Mouse (Mus musculus) spleen, adult 12 weeks (tissue): Measurements from ENCODE around the gene Ilf3.
"Not testable (repeated sequence)": the region's sequence is repeated elsewhere in the genome, so short reads cannot be mapped to it uniquely, and the experiment has no call there.

Experiments used
- DNase-seq: peaks from one replicate; pipeline ENCODE4 v3.0.0; 2022; ENCODE audit warnings: low spot score

The Ilf3 gene

GRCm38 (mm10) chr9:21367357-21368111 lies at the start of gene Ilf3:
Ilf3 (plus strand) TSS chr9:21367871.
- DNase-seq = peak; percentile 99

GRCm38 (mm10) chr9:21318792-21319191 lies 48.9 kb upstream of the Ilf3 start:
- no peak for DNase-seq

DNA sequence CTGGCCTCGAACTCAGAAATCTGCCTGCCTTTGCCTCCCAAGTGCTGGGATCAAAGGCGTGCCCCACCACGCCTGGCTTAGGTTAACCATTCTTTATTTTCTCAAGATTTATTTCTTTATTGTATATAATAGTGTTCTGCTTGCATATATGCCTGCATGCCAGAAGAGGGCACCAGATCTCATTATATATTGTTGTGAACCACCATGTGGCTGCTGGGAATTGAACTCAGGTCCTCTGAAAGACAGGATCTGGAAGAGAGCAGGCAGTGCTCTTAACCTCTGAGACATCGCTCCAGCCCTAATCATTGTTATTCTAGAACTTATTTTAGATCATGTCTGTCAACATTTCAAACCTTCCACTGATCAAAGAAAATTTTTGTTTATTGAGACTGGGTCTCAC lies 48.2 kb upstream of the Ilf3 start:
- DNase-seq = no peak

GRCm38 (mm10) chr9:21320280-21320618 lies 47.4 kb upstream of the Ilf3 start:
- DNase-seq = no peak

DNA sequence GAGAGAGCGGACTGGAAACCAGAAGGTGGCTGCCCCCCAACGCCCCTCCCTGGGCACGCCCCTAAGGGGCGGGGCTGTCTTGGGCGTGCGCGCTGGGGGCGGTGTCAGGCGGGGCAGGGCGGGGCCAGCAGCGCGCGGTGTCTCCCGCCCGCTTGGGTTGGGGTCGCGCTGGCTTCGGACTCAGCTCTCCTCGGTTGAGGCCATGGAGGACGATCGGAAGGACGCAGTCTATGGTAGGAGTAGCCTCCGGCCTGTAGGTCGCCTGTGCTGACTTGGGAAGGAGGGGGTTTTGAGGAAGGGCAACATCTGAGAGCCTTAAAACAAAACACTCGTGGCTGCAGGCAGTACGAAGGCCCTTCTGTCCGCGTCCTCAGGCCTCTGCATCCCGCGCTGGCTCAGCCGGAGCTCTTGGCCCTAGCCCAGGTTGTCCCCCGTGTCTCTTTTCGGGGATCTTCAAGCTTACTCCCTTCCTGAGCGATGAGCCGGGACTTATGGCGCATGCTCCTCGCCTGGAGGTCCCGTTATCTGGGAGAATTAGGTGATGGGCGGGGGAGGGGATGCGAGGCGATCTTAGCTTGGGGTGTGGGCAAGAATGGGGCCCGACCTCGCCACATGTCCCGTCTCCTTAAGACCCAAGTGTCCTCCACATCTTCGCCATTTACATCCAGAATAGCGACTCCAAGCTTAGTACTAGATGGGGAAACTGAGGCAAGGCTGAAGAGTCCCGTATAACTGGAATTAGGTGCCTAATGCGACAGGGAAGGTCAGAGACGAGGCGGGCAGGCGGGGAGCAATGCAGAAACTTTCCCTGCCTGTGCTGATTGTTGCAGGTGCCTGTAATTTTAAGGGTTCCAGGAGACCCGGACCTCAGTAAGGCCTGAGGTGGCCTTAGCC lies 46.8 kb upstream of the Ilf3 start, which contains the start of gene Slc44a2:
Gene Slc44a2, plus strand, starts transcription at position 80 of the 894 bp plus-strand sequence.
- DNase-seq = peak; percentile 88

DNA sequence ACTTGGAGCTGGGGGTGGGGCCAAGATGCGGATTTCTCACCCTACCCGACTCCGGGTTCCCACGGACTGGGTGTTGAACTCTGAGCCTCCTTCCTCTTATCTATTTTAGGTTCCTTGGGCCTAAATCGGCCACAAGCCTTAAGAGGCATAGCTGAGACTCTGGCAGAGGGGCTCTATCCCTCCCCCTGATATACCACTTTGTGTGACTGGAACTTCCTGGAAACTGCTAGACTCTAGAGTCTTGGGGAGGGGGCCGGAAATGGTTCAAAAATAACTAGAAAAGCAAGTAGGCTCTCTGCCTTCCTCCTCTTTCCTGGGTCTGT lies 46.2 kb upstream of the Ilf3 start:
- peak; percentile 56 for DNase-seq

GRCm38 (mm10) chr9:21322211-21322916 lies 45.3 kb upstream of the Ilf3 start:
- no peak for DNase-seq

- not testable (repeated sequence) for DNase-seq
These were observed 44.8 kb upstream of the Ilf3 start for GRCm38 (mm10) chr9:21322917-21323297.

DNA sequence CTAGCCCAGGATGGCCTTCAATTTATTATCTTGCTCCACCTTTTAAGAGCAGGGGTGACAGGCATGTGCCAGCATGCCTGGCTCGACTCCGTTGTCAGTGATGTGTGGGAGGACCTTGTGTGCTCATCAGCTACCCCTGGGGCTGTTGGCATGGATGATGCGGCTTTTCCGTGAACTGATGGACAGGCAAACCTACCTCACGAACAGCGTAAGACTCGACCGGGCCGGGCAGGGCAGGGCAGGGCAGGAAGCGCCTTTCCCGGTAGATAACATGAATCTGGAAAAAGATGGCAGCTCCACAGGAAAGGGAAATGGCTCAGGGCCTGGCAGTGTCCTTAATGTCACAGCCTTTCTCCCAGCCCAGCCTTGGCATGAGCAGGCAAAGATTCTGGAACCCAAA lies 43.4 kb upstream of the Ilf3 start:
- DNase-seq = no peak

GRCm38 (mm10) chr9:21327569-21327968 lies 40.1 kb upstream of the Ilf3 start:
- no peak for DNase-seq

- peak; percentile 22 for DNase-seq
These were observed 39.6 kb upstream of the Ilf3 start for GRCm38 (mm10) chr9:21328041-21328440.

DNA sequence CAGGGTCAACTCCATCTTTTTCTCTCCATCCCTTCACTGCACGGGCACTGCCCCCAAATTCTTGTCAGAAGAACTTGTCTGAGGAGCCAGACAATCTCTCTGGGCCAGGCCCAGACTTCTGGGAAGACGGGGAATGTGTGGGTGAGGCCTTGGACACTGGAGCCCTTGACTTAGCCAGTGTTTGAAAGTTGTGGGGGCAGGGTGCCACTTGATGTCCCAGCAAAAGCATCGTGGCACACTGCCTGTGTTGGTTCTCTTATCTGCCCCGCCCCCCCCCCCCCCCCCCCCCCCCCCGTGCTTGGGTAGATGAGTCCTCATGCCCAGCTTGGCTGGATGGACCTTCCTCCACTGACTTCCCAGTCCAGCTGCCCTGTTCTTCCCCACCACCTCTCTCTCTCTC lies 38.6 kb upstream of the Ilf3 start:
- no peak for DNase-seq

- DNase-seq = no peak
These were observed 37.9 kb upstream of the Ilf3 start for GRCm38 (mm10) chr9:21329699-21330289.

- no peak for DNase-seq
These were observed 36.1 kb upstream of the Ilf3 start for GRCm38 (mm10) chr9:21331365-21332140.

DNA sequence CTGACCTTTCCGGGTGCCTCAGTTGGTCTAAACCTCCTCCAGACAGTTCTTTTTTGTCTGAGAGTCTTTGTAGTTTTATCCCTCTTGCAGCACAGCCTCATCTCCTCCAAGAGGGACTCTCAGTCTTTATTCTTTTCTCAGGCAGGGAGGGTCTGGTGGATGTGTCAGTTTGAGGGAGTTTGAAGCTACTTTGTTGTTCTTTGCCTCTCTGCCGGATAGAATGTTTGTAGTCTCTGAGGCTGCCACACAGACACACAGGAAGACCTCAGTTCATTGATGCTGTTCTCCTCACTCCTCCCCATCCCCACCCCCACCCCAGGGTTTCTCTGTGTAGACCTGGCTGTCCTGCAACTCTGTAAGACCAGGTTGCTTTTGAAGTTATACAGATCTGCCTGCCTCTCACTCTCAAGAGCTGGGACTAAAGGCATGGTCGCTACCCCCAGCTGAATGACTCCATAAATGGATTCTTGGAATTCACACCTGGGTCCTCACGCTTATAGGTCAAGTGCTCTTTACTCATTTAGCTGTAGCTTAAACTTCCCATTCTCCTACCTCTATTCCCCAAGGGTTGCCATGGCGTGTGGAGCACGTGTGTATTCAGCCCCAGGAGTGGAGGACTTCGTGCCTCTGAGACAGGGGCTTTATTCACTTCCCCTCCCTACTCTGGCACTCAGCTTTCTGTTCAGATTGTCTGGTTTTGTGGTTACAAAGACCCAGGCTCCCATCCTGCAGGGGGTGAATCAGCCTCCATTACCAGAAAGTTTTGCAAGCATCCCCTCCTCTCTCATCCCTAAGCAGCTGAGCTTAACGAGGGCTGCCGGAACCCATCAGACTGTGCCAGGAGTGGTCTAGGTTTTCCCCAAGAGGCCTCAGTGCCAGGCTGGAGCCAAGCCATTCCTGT lies 35.3 kb upstream of the Ilf3 start:
- no peak for DNase-seq

DNA sequence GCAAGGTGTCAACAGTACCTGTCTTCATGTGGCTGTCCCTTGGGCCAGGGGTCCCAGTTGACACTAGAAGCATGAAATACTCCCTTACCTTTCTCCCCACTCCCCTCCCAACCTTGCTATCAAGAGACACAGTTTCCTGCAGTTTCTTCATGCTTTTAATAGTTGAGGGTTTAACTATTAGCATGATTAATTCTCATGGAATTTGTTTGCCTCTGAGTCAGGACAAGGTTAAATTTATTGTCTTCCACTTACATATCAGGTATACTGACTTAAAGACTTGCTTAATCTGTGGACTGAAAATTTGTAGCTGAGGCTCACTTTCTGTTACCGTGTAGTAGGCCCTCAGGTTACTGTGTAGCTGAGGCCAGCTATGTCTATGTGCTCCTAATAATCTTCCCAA lies 34.1 kb upstream of the Ilf3 start:
- DNase-seq = no peak

DNA sequence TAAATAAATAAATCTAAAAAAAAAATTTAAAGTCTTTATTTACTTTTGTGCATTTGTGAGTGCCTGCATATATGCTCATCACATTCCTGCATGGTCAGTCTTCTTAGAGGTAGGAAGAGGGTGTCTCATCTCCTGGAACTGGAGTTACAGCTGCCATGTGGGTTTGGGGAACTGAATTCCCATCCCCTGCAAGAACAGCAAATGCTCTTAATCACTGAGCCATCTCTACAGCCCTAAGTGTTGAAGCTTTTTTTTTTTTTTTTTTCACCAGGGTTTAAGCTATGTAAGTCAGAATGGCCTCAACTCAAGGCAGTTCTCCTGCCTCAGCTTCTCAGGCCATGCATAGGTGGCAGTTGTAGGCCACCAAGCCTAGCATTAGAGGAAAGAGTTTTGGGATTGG lies 32.9 kb upstream of the Ilf3 start:
- DNase-seq = no peak

DNA sequence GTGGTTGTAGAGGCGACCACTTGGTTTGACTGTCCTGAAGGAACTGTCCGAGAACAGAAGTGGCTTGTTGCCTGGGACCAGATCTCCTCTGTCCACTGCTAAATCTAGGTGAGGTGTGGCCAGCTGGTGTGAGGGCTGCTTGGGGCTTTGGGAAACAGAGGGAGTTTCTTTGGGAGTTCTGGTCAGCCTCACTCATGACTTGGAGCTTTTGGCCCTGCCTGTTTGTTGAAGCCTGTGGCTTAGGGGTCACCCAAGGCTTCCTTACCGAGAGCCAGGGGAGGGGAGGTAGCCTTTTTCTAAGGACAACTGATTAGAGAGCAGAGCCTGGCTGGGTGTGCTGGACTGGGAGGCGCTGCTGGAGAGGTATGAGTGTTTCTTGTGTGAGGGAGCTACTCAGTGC lies 32.3 kb upstream of the Ilf3 start:
- DNase-seq = no peak

- no peak for DNase-seq
These were observed 31.2 kb upstream of the Ilf3 start for GRCm38 (mm10) chr9:21336491-21336890.

DNA sequence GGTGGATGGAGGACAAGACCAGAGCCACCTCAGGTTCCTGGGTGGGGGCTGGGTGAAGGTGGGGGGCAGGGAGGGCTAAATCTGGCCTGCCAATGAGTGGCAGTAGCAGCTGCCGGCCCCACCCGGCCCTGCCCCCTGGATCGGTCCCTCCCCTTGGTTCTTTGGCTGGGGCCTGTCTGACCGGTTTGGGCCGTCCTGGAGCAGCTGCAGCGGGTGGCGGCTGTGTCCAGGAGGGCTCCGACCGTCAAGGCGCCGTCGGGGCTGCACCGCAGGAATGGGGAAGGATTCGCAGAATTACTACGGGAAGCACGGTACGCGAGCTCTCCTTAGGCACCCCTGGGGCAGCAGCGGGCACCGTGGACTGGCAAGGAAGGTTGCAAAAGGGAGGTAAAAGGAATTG lies 30.0 kb upstream of the Ilf3 start:
- no peak for DNase-seq

- DNase-seq = no peak
These were observed 27.3 kb upstream of the Ilf3 start for GRCm38 (mm10) chr9:21340411-21340810.
